Mouse (Mus musculus) E14TG2a.4 (cell line): ENCODE measurements around the gene Cacnb1.

Source experiments
- CTCF ChIP-seq: conservative IDR thresholded peaks from 2 replicates; pipeline ENCODE4 v1.5.1; 2014; ENCODE audit warnings: low read length
- NANOG ChIP-seq: IDR thresholded peaks from 2 replicates; pipeline ENCODE4 v1.6.1; 2014; ENCODE audit warnings: borderline replicate concordance, low read length, mixed read lengths

- TF ChIP-seq CTCF (no peak), NANOG (no peak)
Measured at GRCm38 (mm10) chr11:98021565-98022252, 1.1 kb downstream of the Cacnb1 start.
